Mouse (Mus musculus) heart, embryonic 11.5 days (tissue): ENCODE results near the gene Dock11. TPM values are rescaled to one million over a fixed set of nuclear protein-coding genes. Genes with fewer than 3 reads are reported as not detected.
A peak's percentile ranks its signal among the peaks of the same experiment; 100 is the strongest.

Experiments used
- ATAC-seq: fragments of 200-750 bp; cut with Nextera tagmentation; replicated peaks from 2 replicates; pipeline ENCODE4 v1.8.0; 2017; ENCODE audit warnings: moderate library complexity; ENCODE audit not compliant: insufficient number of reproducible peaks, low FRiP score, low TSS enrichment
- H3K27ac ChIP-seq: fragments of 300-500 bp; sonication (generic); 2 replicates; pipeline ENCODE4 v1.5.1; 2014; ENCODE audit warnings: mild to moderate bottlenecking, low read depth, low read length
- H3K27me3 ChIP-seq: fragments of 300-500 bp; sonication (generic); 2 replicates; pipeline ENCODE4 v1.6.1; 2014; ENCODE audit warnings: mild to moderate bottlenecking, low read length, mixed read lengths; ENCODE audit not compliant: control insufficient read depth, insufficient read depth
- H3K36me3 ChIP-seq: fragments of 300-500 bp; sonication (generic); 2 replicates; pipeline ENCODE4 v1.6.1; 2014; ENCODE audit warnings: mild to moderate bottlenecking, low read length, moderate library complexity, mixed read lengths; ENCODE audit not compliant: control insufficient read depth, insufficient read depth
- H3K4me1 ChIP-seq: fragments of 300-500 bp; sonication (generic); 2 replicates; pipeline ENCODE4 v1.6.1; 2014; ENCODE audit warnings: low read length; ENCODE audit not compliant: control insufficient read depth, insufficient read depth
- H3K4me2 ChIP-seq: fragments of 300-500 bp; sonication (generic); 2 replicates; pipeline ENCODE4 v1.6.1; 2014; ENCODE audit warnings: mild to moderate bottlenecking, moderate library complexity
- H3K4me3 ChIP-seq: fragments of 300-500 bp; sonication (generic); 2 replicates; pipeline ENCODE4 v1.5.1; 2014; ENCODE audit warnings: low read depth, low read length
- H3K9ac ChIP-seq: fragments of 300-500 bp; sonication (generic); 2 replicates; pipeline ENCODE4 v1.6.1; 2014; ENCODE audit warnings: mild to moderate bottlenecking, low read depth, low read length, moderate library complexity
- H3K9me3 ChIP-seq: fragments of 300-500 bp; sonication (generic); replicated peaks from 2 replicates; pipeline ENCODE4 v1.6.1; 2016; ENCODE audit warnings: low read length; ENCODE audit not compliant: control insufficient read depth
- WGBS: fragments of 180-500 bp; shearing (Covaris S2); extraction: QIAGEN DNeasy Blood & Tissue Kit; methylation state at CpG from one replicate; pipeline ENCODE4 v1.1.7; 2014; ENCODE audit not compliant: insufficient replicate concordance; 5-methylcytosine and 5-hydroxymethylcytosine counted together
- polyA plus RNA-seq: library from polyadenylated mRNA; unstranded; fragments of >200 nt; fragmentation: Nextera tagmentation; extraction: Ambion mirVana; gene quantifications from 2 replicates; pipeline ENCODE4 v1.2.1, GENCODE M21; 2014

Dock11 gene
- polyA plus RNA-seq, 1 experiment from 2014 or later: 11.9 TPM

GRCm38 (mm10) chrX:36101318-36101717 is 212.7 kb downstream of the Dock11 start:
- no peak for ATAC-seq
- Histone ChIP-seq H3K27me3 (no peaks in the 10 kb centered on the region), H3K9ac (no peak overlapping the region), H3K36me3 (no peaks in the 10 kb centered on the region), H3K4me1 (no peaks in the 10 kb centered on the region), H3K4me3 (no peak overlapping the region), H3K9me3 (no peaks in the 10 kb centered on the region), H3K27ac (no peak overlapping the region), H3K4me2 (no peak overlapping the region)
- 63% methylated on average over 3 of the region's 3 CpGs for whole genome bisulfite sequencing

GRCm38 (mm10) chrX:36108601-36109000 is 220.0 kb downstream of the Dock11 start:
- WGBS: 51% methylated on average over 3 of the region's 3 CpGs
- Histone ChIP-seq H3K4me3 (no peak overlapping the region), H3K27me3 (no peaks in the 10 kb centered on the region), H3K9ac (no peak overlapping the region), H3K27ac (no peak overlapping the region), H3K4me2 (no peak overlapping the region), H3K4me1 (no peaks in the 10 kb centered on the region), H3K36me3 (no peaks in the 10 kb centered on the region), H3K9me3 (no peaks in the 10 kb centered on the region)
- no peak for ATAC-seq

- Histone ChIP-seq H3K9ac (peak within 1 kb of the TSS; percentile 67), H3K4me3 (peak within 1 kb of the TSS; percentile 44), H3K36me3 (no peaks in the 10 kb centered on the region), H3K9me3 (no peaks in the 10 kb centered on the region), H3K27me3 (no peaks in the 10 kb centered on the region), H3K27ac (no peak within 1 kb of the TSS), H3K4me1 (no peaks in the 10 kb centered on the region), H3K4me2 (peak within 1 kb of the TSS; percentile 65)
- WGBS: 17% methylated on average over 50 of the region's 51 CpGs
- no peak; the same call in 1 of the 2 replicates for ATAC-seq
These were observed 223.2 kb downstream of the Dock11 start, which contains the start of gene Il13ra1 for GRCm38 (mm10) chrX:36111622-36112421. TSS of gene Il13ra1 (plus strand) at chrX:36112110.

GRCm38 (mm10) chrX:36112422-36112750 is 223.8 kb downstream of the Dock11 start:
- Histone ChIP-seq H3K4me3 (peak overlapping the region; percentile 44), H3K36me3 (no peaks in the 10 kb centered on the region), H3K4me1 (no peaks in the 10 kb centered on the region), H3K27me3 (no peaks in the 10 kb centered on the region), H3K27ac (no peak overlapping the region), H3K9ac (peak overlapping the region; percentile 67), H3K9me3 (no peaks in the 10 kb centered on the region), H3K4me2 (peak overlapping the region; percentile 65)
- ATAC-seq: no peak
- WGBS: 18% methylated on average over 9 of the region's 9 CpGs

GRCm38 (mm10) chrX:36115171-36115570 is 226.5 kb downstream of the Dock11 start:
- no peak for ATAC-seq
- no peaks in the 10 kb centered on the region for H3K9me3 ChIP-seq
- H3K4me1 ChIP-seq: no peaks in the 10 kb centered on the region
- H3K27me3 ChIP-seq: no peaks in the 10 kb centered on the region
- no peak overlapping the region for H3K4me2 ChIP-seq
- WGBS: 72% methylated on average over 4 of the region's 4 CpGs
- H3K9ac ChIP-seq: no peak overlapping the region
- H3K36me3 ChIP-seq: no peaks in the 10 kb centered on the region
- no peak overlapping the region for H3K27ac ChIP-seq
- H3K4me3 ChIP-seq: no peak overlapping the region

Other genes starting within 250 kb of the Dock11 start
- gene Il13ra1, start 223.3 kb downstream of the Dock11 start, polyA plus RNA-seq: 17.8 and 21.3 TPM in 2 replicates